Mouse (Mus musculus): Measurements from ENCODE around the gene Olfr345.

- TF ChIP-seq CTCF (IDR thresholded peaks at IDR 0.05; ENCODE audit: control insufficient read depth, insufficient read depth, insufficient read length) (no peak), CEBPB (IDR thresholded peaks at IDR 0.05; ENCODE audit: low read depth) (no peak)
Measured at GRCm38 (mm10) chr2:36639741-36640140, at the start of gene Olfr345.
